ENCODE assay signal across 32 mouse cellular contexts in the genomic region with DNA sequence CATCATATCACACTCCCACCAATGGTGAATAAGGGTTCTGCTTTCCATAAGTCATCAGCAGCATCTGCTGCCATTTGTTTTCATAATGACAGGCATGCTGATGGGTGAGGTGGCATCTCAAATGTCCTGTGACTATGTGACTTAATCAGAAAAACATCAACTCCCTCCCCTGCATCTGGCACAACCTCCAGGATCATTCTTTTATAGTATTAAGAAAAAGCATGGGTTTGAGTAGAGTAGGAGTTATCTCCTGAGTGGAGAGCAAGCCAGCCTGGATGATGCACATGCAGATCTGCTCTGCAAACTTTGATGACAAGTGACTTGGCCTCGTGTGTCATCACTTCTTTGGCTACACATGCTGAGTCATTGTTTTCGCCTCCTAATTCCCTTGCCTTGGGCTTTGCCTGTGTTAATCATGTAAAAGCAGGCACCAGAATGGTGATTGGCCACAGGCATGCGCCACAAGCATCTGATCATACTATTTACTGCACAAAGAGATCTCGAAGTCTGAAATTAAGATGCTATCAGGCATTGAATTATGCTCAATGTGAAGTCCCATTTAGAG.
DNase-seq lines count a peak whose midpoint lies in the region; ATAC-seq lines count a peak whose summit lies in the region.
"Had no signal": no experiment of that assay in that cellular context is flagged by ENCODE, and none has a peak within 500 bp of the region (broad histone marks: within the 10 kb centered on the region; RNA-seq: fewer than 3 reads in every experiment).

No protein-coding gene starts in this region.

- DNase-seq in adrenal gland, adult (ENCODE audit: inconsistent age in 2 of 2, low spot score in 1 of 2): peak; percentile 36 to 68
- no peak for DNase-seq in adrenal gland, postnatal 4 days (ENCODE audit: low spot score in 2 of 2)
- peak; percentile 13 for DNase-seq in embryonic facial prominence, embryonic 14.5 days (ENCODE audit: low spot score)
- no peak for DNase-seq in embryonic facial prominence, embryonic 10.5 days (ENCODE audit: low spot score)
- DNase-seq in right cerebral cortex, adult 18-20 months: peak; percentile 31
- DNase-seq in right cerebral cortex, postnatal 36 days (ENCODE audit: low spot score in 2 of 2): no peak
- DNase-seq in left cerebral cortex, adult 9 months (ENCODE audit: low spot score in 2 of 2): no peak
- no peak for DNase-seq in gastrocnemius, adult 8-10 months (ENCODE audit: low spot score in 2 of 2)
- DNase-seq: cerebellum, adult 11-12 months; cerebellum, adult 9-11 months; gastrocnemius, postnatal 14 days; kidney, adult 2 months; kidney, postnatal 36 days; lung, adult 2 months; lung, postnatal 10 days; thymus, adult 2 months; thymus, postnatal 36 days had no signal

- no peaks in the 10 kb centered on the region for H3K4me1 ChIP-seq in embryonic facial prominence, embryonic 14.5 days (ENCODE audit: control insufficient read depth, insufficient read depth, low read length)
- no peaks in the 10 kb centered on the region for H3K4me1 ChIP-seq in embryonic facial prominence, embryonic 10.5 days
- H3K4me1 ChIP-seq: heart, embryonic 10.5 days; heart, embryonic 15.5 days; hindbrain, embryonic 12.5 days; intestine, embryonic 15.5 days; limb, embryonic 10.5 days; limb, embryonic 15.5 days; neural tube, embryonic 15.5 days had no signal

- WGBS in embryonic facial prominence, embryonic 14.5 days: 53% methylated on average over 4 of the region's 4 CpGs
- WGBS in embryonic facial prominence, embryonic 10.5 days: 68% methylated on average over 4 of the region's 4 CpGs

- H3K27ac ChIP-seq in embryonic facial prominence, embryonic 14.5 days (replicated peaks; ENCODE audit: low read depth, low read length): no peak overlapping the region
- no peak overlapping the region for H3K27ac ChIP-seq in embryonic facial prominence, embryonic 10.5 days (replicated peaks)
- H3K27ac ChIP-seq: forebrain, embryonic 10.5 days; heart, embryonic 10.5 days; heart, embryonic 15.5 days; hindbrain, embryonic 12.5 days; hindbrain, postnatal 0 days; intestine, embryonic 15.5 days; layer of hippocampus, adult 2 months; limb, embryonic 10.5 days; limb, embryonic 15.5 days; liver, embryonic 14.5 days; macrophage; midbrain, embryonic 15.5 days; neural tube, embryonic 15.5 days had no signal

- no peaks in the 10 kb centered on the region for H3K36me3 ChIP-seq in embryonic facial prominence, embryonic 14.5 days (ENCODE audit: control insufficient read depth, insufficient read depth, low read length)
- no peaks in the 10 kb centered on the region for H3K36me3 ChIP-seq in embryonic facial prominence, embryonic 10.5 days (replicated peaks)
- H3K36me3 ChIP-seq: forebrain, embryonic 10.5 days; heart, embryonic 10.5 days; heart, embryonic 15.5 days; hindbrain, embryonic 12.5 days; intestine, embryonic 15.5 days; limb, embryonic 10.5 days; limb, embryonic 15.5 days; midbrain, embryonic 15.5 days; neural tube, embryonic 15.5 days had no signal

- no peaks in the 10 kb centered on the region for H3K9me3 ChIP-seq in embryonic facial prominence, embryonic 14.5 days (ENCODE audit: control insufficient read depth, low read length)
- no peaks in the 10 kb centered on the region for H3K9me3 ChIP-seq in embryonic facial prominence, embryonic 10.5 days
- H3K9me3 ChIP-seq: forebrain, embryonic 10.5 days; heart, embryonic 10.5 days; heart, embryonic 15.5 days; hindbrain, embryonic 12.5 days; intestine, embryonic 15.5 days; limb, embryonic 10.5 days; limb, embryonic 15.5 days; midbrain, embryonic 15.5 days; neural tube, embryonic 15.5 days had no signal

- H3K9ac ChIP-seq in embryonic facial prominence, embryonic 14.5 days (ENCODE audit: low read depth, low read length): no peak overlapping the region
- H3K9ac ChIP-seq: heart, embryonic 15.5 days; hindbrain, embryonic 12.5 days; intestine, embryonic 15.5 days; limb, embryonic 15.5 days; liver, embryonic 14.5 days; midbrain, embryonic 15.5 days; neural tube, embryonic 15.5 days had no signal

- no peak overlapping the region for H3K4me2 ChIP-seq in embryonic facial prominence, embryonic 14.5 days (ENCODE audit: low read depth, low read length)
- H3K4me2 ChIP-seq: heart, embryonic 15.5 days; hindbrain, embryonic 12.5 days; intestine, embryonic 15.5 days; limb, embryonic 15.5 days; midbrain, embryonic 15.5 days; neural tube, embryonic 15.5 days had no signal

- no peak overlapping the region for H3K4me3 ChIP-seq in embryonic facial prominence, embryonic 14.5 days (ENCODE audit: low read depth, low read length)
- H3K4me3 ChIP-seq in embryonic facial prominence, embryonic 10.5 days: no peak overlapping the region
- H3K4me3 ChIP-seq: forebrain, embryonic 10.5 days; heart, embryonic 10.5 days; heart, embryonic 15.5 days; hindbrain, embryonic 12.5 days; intestine, embryonic 15.5 days; layer of hippocampus, adult 2 months; limb, embryonic 10.5 days; limb, embryonic 15.5 days; midbrain, embryonic 15.5 days; neural tube, embryonic 15.5 days had no signal

- H3K27me3 ChIP-seq in embryonic facial prominence, embryonic 14.5 days (replicated peaks; ENCODE audit: control insufficient read depth, insufficient read depth, low read length): 0 out of 2 replicates have a peak, but pooled peaks cover 2% of the 10 kb centered on the region
- H3K27me3 ChIP-seq in embryonic facial prominence, embryonic 10.5 days (replicated peaks; ENCODE audit: low read depth, poor library complexity, severe bottlenecking): no peaks in the 10 kb centered on the region
- H3K27me3 ChIP-seq: heart, embryonic 15.5 days; hindbrain, embryonic 12.5 days; intestine, embryonic 15.5 days; limb, embryonic 15.5 days; midbrain, embryonic 15.5 days; neural tube, embryonic 15.5 days had no signal

- no peak for ATAC-seq in embryonic facial prominence, embryonic 14.5 days (ENCODE audit: low read depth)
- ATAC-seq: CD4-positive, CD25-positive, alpha-beta regulatory T cell, adult 4 months; forebrain, embryonic 16.5 days; hindbrain, postnatal 0 days; intestine, embryonic 15.5 days; midbrain, embryonic 15.5 days had no signal

Comparison
In these comparisons a context has a peak if more than half of its experiments do, and no peak if none do; other contexts are left out.
1. DNase-seq: peak in adrenal gland, adult (2 of 2), embryonic facial prominence, embryonic 14.5 days (single experiment) and right cerebral cortex, adult 18-20 months (single experiment); none in adrenal gland, postnatal 4 days (0 of 2), embryonic facial prominence, embryonic 10.5 days (single experiment), right cerebral cortex, postnatal 36 days (0 of 2), left cerebral cortex, adult 9 months (0 of 2) and gastrocnemius, adult 8-10 months (0 of 2).